Mouse (Mus musculus) CH12.LX (cell line): ENCODE results near the gene Dnaaf3. TPM values are rescaled to one million over a fixed set of nuclear protein-coding genes. Genes with fewer than 3 reads are reported as not detected.

Experiments
- DNase-seq: peaks from one replicate; pipeline ENCODE4 v3.0.0-alpha.2; 2013; ENCODE audit errors: extremely low read depth
- H3K27ac ChIP-seq: 2 replicates; pipeline ENCODE4 v1.5.1; 2012; ENCODE audit warnings: low read depth, mild to moderate bottlenecking, control low read depth, moderate library complexity; ENCODE audit not compliant: insufficient read depth
- H3K27me3 ChIP-seq: replicated peaks from 2 replicates; pipeline ENCODE3; 2012; ENCODE audit warnings: inconsistent platforms
- H3K36me3 ChIP-seq, 2 experiments: replicated peaks in 1 of 2; 2 replicates each; pipeline versions ENCODE3 to v1.6.1; 2012; ENCODE audit warnings: inconsistent platforms in 1 of 2, low read length in 1 of 2, mild to moderate bottlenecking in 1 of 2, mixed read lengths in 1 of 2, moderate library complexity in 1 of 2; ENCODE audit not compliant: control insufficient read depth in 1 of 2, insufficient read depth in 1 of 2
- H3K4me1 ChIP-seq, 2 experiments: 2 replicates each; pipeline ENCODE4 v1.6.1; 2012; ENCODE audit warnings: inconsistent platforms in 1 of 2, moderate library complexity in 1 of 2; ENCODE audit not compliant: insufficient read depth in 2 of 2, control insufficient read depth in 1 of 2
- H3K4me2 ChIP-seq: 2 replicates; pipeline ENCODE4 v1.6.1; 2012; ENCODE audit warnings: low read depth, mild to moderate bottlenecking, control low read depth; ENCODE audit not compliant: poor library complexity, insufficient read depth, severe bottlenecking
- H3K4me3 ChIP-seq, 3 experiments: fragments of 150-350 bp in 1 of 3; sonication (generic) in 1 of 3; replicated peaks in 1 of 3; 2 replicates each; pipeline versions ENCODE3 to v1.5.1; 2011 to 2012; ENCODE audit warnings: low read depth in 2 of 3, low read length in 2 of 3, mild to moderate bottlenecking in 2 of 3, moderate library complexity in 2 of 3, control low read depth in 1 of 3, improper control_type of control experiment in 1 of 3, inconsistent platforms in 1 of 3, mixed read lengths in 1 of 3; ENCODE audit not compliant: poor library complexity in 1 of 3
- H3K79me2 ChIP-seq: replicated peaks from 2 replicates; pipeline ENCODE4 v1.6.1; 2012; ENCODE audit warnings: mild to moderate bottlenecking, moderate library complexity; ENCODE audit not compliant: control insufficient read depth, poor library complexity, insufficient read depth, severe bottlenecking; ENCODE audit errors: extremely low read depth
- H3K9ac ChIP-seq: 2 replicates; pipeline ENCODE4 v1.6.1; 2012; ENCODE audit warnings: low read depth, mild to moderate bottlenecking, control low read depth, moderate library complexity; ENCODE audit not compliant: insufficient read depth
- H3K9me3 ChIP-seq: replicated peaks from 2 replicates; pipeline ENCODE3; 2012; ENCODE audit warnings: low read length, inconsistent platforms, mixed read lengths
- CTCF ChIP-seq, 2 experiments: IDR thresholded peaks in 1 of 2; conservative IDR thresholded peaks in 1 of 2; 2 replicates each; pipeline ENCODE4 v1.5.1; 2011 to 2012; ENCODE audit warnings: low read depth in 2 of 2, low read length in 2 of 2, improper control_type of control experiment in 1 of 2, inconsistent platforms in 1 of 2, mild to moderate bottlenecking in 1 of 2, moderate library complexity in 1 of 2
- ELF1 ChIP-seq: IDR thresholded peaks from 2 replicates; pipeline ENCODE4 v1.6.1; 2014; ENCODE audit warnings: low read depth, mild to moderate bottlenecking, inconsistent platforms, low read length, improper control_type of control experiment
- ETS1 ChIP-seq: conservative IDR thresholded peaks from 2 replicates; pipeline ENCODE4 v1.6.1; 2012; ENCODE audit warnings: low read depth, mild to moderate bottlenecking, inconsistent platforms, low read length, improper control_type of control experiment, moderate library complexity
- GABPA ChIP-seq: IDR thresholded peaks from 2 replicates; pipeline ENCODE4 v1.6.1; 2012; ENCODE audit warnings: low read depth, low read length, improper control_type of control experiment, inconsistent platforms; ENCODE audit not compliant: insufficient replicate concordance
- HCFC1 ChIP-seq: IDR thresholded peaks from 2 replicates; pipeline ENCODE4 v1.6.1; 2012; ENCODE audit warnings: low read depth, mild to moderate bottlenecking, inconsistent platforms, low read length, improper control_type of control experiment
- MAFK ChIP-seq: IDR thresholded peaks from 2 replicates; pipeline ENCODE4 v1.6.1; 2011; ENCODE audit warnings: low read length, improper control_type of control experiment; ENCODE audit not compliant: insufficient replicate concordance
- MAX ChIP-seq: IDR thresholded peaks from 2 replicates; pipeline ENCODE4 v1.6.1; 2011; ENCODE audit warnings: low read length, improper control_type of control experiment
- MEF2A ChIP-seq: IDR thresholded peaks from 2 replicates; pipeline ENCODE4 v1.6.1; 2014; ENCODE audit warnings: low read depth, mild to moderate bottlenecking, inconsistent platforms, low read length, improper control_type of control experiment, borderline replicate concordance
- NELFE ChIP-seq: IDR thresholded peaks from 2 replicates; pipeline ENCODE4 v1.6.1; 2011; ENCODE audit warnings: low read depth, low read length, improper control_type of control experiment
- NRF1 ChIP-seq: IDR thresholded peaks from 2 replicates; pipeline ENCODE4 v1.6.1; 2014; ENCODE audit warnings: low read depth, mild to moderate bottlenecking, inconsistent platforms, low read length, improper control_type of control experiment, moderate library complexity
- PAX5 ChIP-seq: IDR thresholded peaks from 2 replicates; pipeline ENCODE4 v1.6.1; 2012; ENCODE audit warnings: low read length, inconsistent platforms, mixed read lengths
- RAD21 ChIP-seq: IDR thresholded peaks from 2 replicates; pipeline ENCODE4 v1.6.1; 2011; ENCODE audit warnings: low read depth, mild to moderate bottlenecking, low read length, improper control_type of control experiment, moderate library complexity
- RCOR1 ChIP-seq: conservative IDR thresholded peaks from 2 replicates; pipeline ENCODE4 v1.6.1; 2012; ENCODE audit warnings: low read depth, mild to moderate bottlenecking, inconsistent platforms, low read length, improper control_type of control experiment
- SIN3A ChIP-seq: IDR thresholded peaks from 2 replicates; pipeline ENCODE4 v1.6.1; 2012; ENCODE audit warnings: low read length, improper control_type of control experiment, inconsistent platforms
- SMC3 ChIP-seq: IDR thresholded peaks from 2 replicates; pipeline ENCODE4 v1.6.1; 2011; ENCODE audit warnings: low read depth, low read length, improper control_type of control experiment
- TCF12 ChIP-seq: IDR thresholded peaks from 2 replicates; pipeline ENCODE4 v1.6.1; 2014; ENCODE audit warnings: low read depth, mild to moderate bottlenecking, inconsistent platforms, low read length, improper control_type of control experiment
- USF1 ChIP-seq: IDR thresholded peaks from 2 replicates; pipeline ENCODE4 v1.6.1; 2014; ENCODE audit warnings: low read depth, mild to moderate bottlenecking, inconsistent platforms, low read length, improper control_type of control experiment
- USF2 ChIP-seq: conservative IDR thresholded peaks from 2 replicates; pipeline ENCODE4 v1.6.1; 2011; ENCODE audit warnings: low read depth, low read length, improper control_type of control experiment
- ZC3H11A ChIP-seq: IDR thresholded peaks from 2 replicates; pipeline ENCODE4 v1.6.1; 2012; ENCODE audit warnings: low read depth, mild to moderate bottlenecking, inconsistent platforms, low read length, improper control_type of control experiment
- ZKSCAN1 ChIP-seq: IDR thresholded peaks from 2 replicates; pipeline ENCODE4 v1.6.1; 2012; ENCODE audit warnings: low read depth, inconsistent platforms, low read length, improper control_type of control experiment, borderline replicate concordance
- ZMIZ1 ChIP-seq: IDR thresholded peaks from 2 replicates; pipeline ENCODE4 v1.6.1; 2012; ENCODE audit warnings: low read depth, mild to moderate bottlenecking, inconsistent platforms, low read length, improper control_type of control experiment
- ZNF384 ChIP-seq: IDR thresholded peaks from 2 replicates; pipeline ENCODE4 v1.6.1; 2012; ENCODE audit warnings: low read depth, low read length, improper control_type of control experiment, inconsistent platforms
- dilution Hi-C: fragments of 300-500 bp; cut with MboI; formaldehyde crosslinking; loops from 2 replicates; pipeline ENCODE4 v1.14.3; 2020; ENCODE audit warnings: low sequenced_read_pairs; ENCODE audit not compliant: extremely low pct_unique_long_range_greater_than_20kb, extremely low pct_ligation_motif_present
- in situ Hi-C: fragments of 300-500 bp; cut with MboI; formaldehyde crosslinking; loops from 3 replicates; pipeline ENCODE4 v1.14.3; 2019; ENCODE audit warnings: low sequenced_read_pairs, low pct_ligation_motif_present, low pct_unique_long_range_greater_than_20kb, mixed read lengths
- polyA plus RNA-seq: library from polyadenylated mRNA; unstranded; fragments of >175 nt; gene quantifications from 2 replicates; pipeline ENCODE4 v1.2.1, GENCODE M21; 2012; ENCODE audit warnings: low read depth; ENCODE audit not compliant: insufficient read length
- total RNA-seq, 2 experiments: library from RNA; depleted of rRNA; stranded (reverse); fragments of 300-350 nt in 1 of 2; fragments of >200 nt in 1 of 2; gene quantifications; 2 replicates each; pipeline ENCODE4 v1.2.3; 2012 to 2014

Gene Dnaaf3
- total and polyA plus RNA-seq, 3 experiments, result 0.16 to 0.83 (median 0.59) TPM

GRCm38 (mm10) chr7:4513829-4514712, 18.2 kb downstream of the Dnaaf3 start:
- no peak for DNase-seq
- Histone ChIP-seq H3K9ac (no peak overlapping the region), H3K27me3 (no peaks in the 10 kb centered on the region), H3K4me2 (no peak overlapping the region), H3K79me2 (no peaks in the 10 kb centered on the region), H3K4me3 (no peak overlapping the region), H3K9me3 (no peaks in the 10 kb centered on the region), H3K27ac (no peak overlapping the region), H3K4me1 (peaks cover 8 to 26% of the 10 kb centered on the region in 2 experiments; a peak in 3 of 4 replicates), H3K36me3 (no peaks in the 10 kb centered on the region)
- dilution Hi-C loops, result no loop called here
- in situ Hi-C loops, result loop anchor here (10.0 kb wide), 1 partner anchor 389 kb away; no protein-coding TSS in a partner anchor
- no peak for TF ChIP-seq SMC3
- no peak for TF ChIP-seq PAX5
- no peak for TF ChIP-seq NRF1
- no peak for TF ChIP-seq MAFK
- no peak for TF ChIP-seq NELFE
- no peak for TF ChIP-seq MEF2A
- no peak for TF ChIP-seq TCF12
- no peak for TF ChIP-seq ZMIZ1
- no peak for TF ChIP-seq HCFC1
- no peak for TF ChIP-seq GABPA
- TF ChIP-seq MAX, result no peak
- TF ChIP-seq ZNF384, result no peak
- no peak for TF ChIP-seq ELF1
- no peak for TF ChIP-seq RAD21
- TF ChIP-seq SIN3A, result no peak
- no peak for TF ChIP-seq ZC3H11A
- TF ChIP-seq USF2, result no peak
- TF ChIP-seq ETS1, result no peak
- TF ChIP-seq RCOR1, result no peak

GRCm38 (mm10) chr7:4513236-4513635, 19.0 kb downstream of the Dnaaf3 start:
- no peaks in the 10 kb centered on the region for H3K79me2 ChIP-seq
- DNase-seq, result peak; percentile 67
- peak; percentile 85 to 96 for TF ChIP-seq CTCF (conservative IDR thresholded peaks at IDR 0.05 in 1 of 2, IDR thresholded peaks at IDR 0.05 in 1 of 2; ENCODE audit: low read depth in 2 of 2, low read length in 2 of 2)
- no peak for TF ChIP-seq USF1
- TF ChIP-seq RAD21, result peak; percentile 39
- TF ChIP-seq ZNF384, result peak; percentile 78
- TF ChIP-seq SMC3, result peak; percentile 68
- TF ChIP-seq ZKSCAN1, result no peak
- TF ChIP-seq RCOR1, result no peak
- TF ChIP-seq, all 38 proteins: peak for 4
- Histone ChIP-seq H3K9ac (no peak overlapping the region), H3K4me3 (no peak overlapping the region), H3K36me3 (no peaks in the 10 kb centered on the region), H3K27me3 (no peaks in the 10 kb centered on the region), H3K4me1 (peaks cover 5 to 22% of the 10 kb centered on the region in 2 experiments; a peak in 3 of 4 replicates), H3K27ac (no peak overlapping the region), H3K4me2 (no peak overlapping the region), H3K9me3 (no peaks in the 10 kb centered on the region)
- in situ Hi-C loops (loop anchor here (10.0 kb wide), 1 partner anchor 388 kb away; no protein-coding TSS in a partner anchor), dilution Hi-C loops (no loop called here)
